Mouse (Mus musculus) heart, embryonic 14.5 days (tissue): ENCODE data around the gene H2afx. TPM values are rescaled to one million over a fixed set of nuclear protein-coding genes. Genes with fewer than 3 reads are reported as not detected.
"Not testable (repeated sequence)": the region's sequence is repeated elsewhere in the genome, so short reads cannot be mapped to it uniquely, and the experiment has no call there.

Experiments
- ATAC-seq: fragments of 200-750 bp; cut with Nextera tagmentation; 2 replicates; pipeline ENCODE4 v1.8.0; 2017; ENCODE audit warnings: low read depth, moderate TSS enrichment; ENCODE audit not compliant: insufficient number of reproducible peaks, insufficient read depth, low FRiP score
- H3K27ac ChIP-seq, 2 experiments: fragments of 200-500 bp in 1 of 2; fragments of 300-500 bp in 1 of 2; sonication (generic) in 1 of 2; replicated peaks in 1 of 2; 2 replicates each; pipeline ENCODE4 v1.5.1; 2012 to 2014; ENCODE audit warnings: low read depth in 2 of 2, low read length in 2 of 2, control low read depth in 1 of 2, mild to moderate bottlenecking in 1 of 2, mixed read lengths in 1 of 2; ENCODE audit not compliant: control insufficient read depth in 1 of 2, insufficient read depth in 1 of 2
- H3K27me3 ChIP-seq: fragments of 300-500 bp; sonication (generic); 2 replicates; pipeline ENCODE4 v1.6.1; 2014; ENCODE audit warnings: mild to moderate bottlenecking, low read length, control low read depth; ENCODE audit not compliant: control insufficient read depth, insufficient read depth
- H3K36me3 ChIP-seq: fragments of 300-500 bp; sonication (generic); 2 replicates; pipeline ENCODE4 v1.6.1; 2014; ENCODE audit warnings: mild to moderate bottlenecking, control low read depth, low read length, mixed read lengths; ENCODE audit not compliant: control insufficient read depth, insufficient read depth
- H3K4me1 ChIP-seq, 2 experiments: fragments of 200-500 bp in 1 of 2; fragments of 300-500 bp in 1 of 2; sonication (generic) in 1 of 2; 2 replicates each; pipeline ENCODE4 v1.6.1; 2012 to 2014; ENCODE audit warnings: low read length in 2 of 2, control low read depth in 1 of 2, mixed read lengths in 1 of 2; ENCODE audit not compliant: control insufficient read depth in 2 of 2, insufficient read depth in 2 of 2
- H3K4me2 ChIP-seq: fragments of 300-500 bp; sonication (generic); 2 replicates; pipeline ENCODE4 v1.6.1; 2014; ENCODE audit warnings: mild to moderate bottlenecking, low read length
- H3K4me3 ChIP-seq, 2 experiments: fragments of 200-500 bp in 1 of 2; fragments of 300-500 bp in 1 of 2; sonication (generic) in 1 of 2; 2 replicates each; pipeline ENCODE4 v1.5.1; 2012 to 2014; ENCODE audit warnings: low read length in 2 of 2, mild to moderate bottlenecking in 2 of 2, control low read depth in 1 of 2, low read depth in 1 of 2, moderate library complexity in 1 of 2; ENCODE audit not compliant: control insufficient read depth in 1 of 2, insufficient read depth in 1 of 2
- H3K9ac ChIP-seq: fragments of 300-500 bp; sonication (generic); 2 replicates; pipeline ENCODE4 v1.6.1; 2014; ENCODE audit warnings: mild to moderate bottlenecking, low read length
- H3K9me3 ChIP-seq: fragments of 300-500 bp; sonication (generic); 2 replicates; pipeline ENCODE4 v1.6.1; 2016; ENCODE audit warnings: low read length, control low read depth; ENCODE audit not compliant: control insufficient read depth
- WGBS: fragments of 180-500 bp; shearing (Covaris S2); extraction: QIAGEN DNeasy Blood & Tissue Kit; methylation state at CpG from one replicate; pipeline ENCODE4 v1.1.7; 2014; 5-methylcytosine and 5-hydroxymethylcytosine counted together
- polyA plus RNA-seq: library from polyadenylated mRNA; unstranded; fragments of >200 nt; fragmentation: Nextera tagmentation; extraction: Ambion mirVana; gene quantifications from 2 replicates; pipeline ENCODE4 v1.2.1, GENCODE M21; 2014

H2afx gene
- polyA plus RNA-seq, 1 experiment from 2014 or later, result 167 TPM

DNA sequence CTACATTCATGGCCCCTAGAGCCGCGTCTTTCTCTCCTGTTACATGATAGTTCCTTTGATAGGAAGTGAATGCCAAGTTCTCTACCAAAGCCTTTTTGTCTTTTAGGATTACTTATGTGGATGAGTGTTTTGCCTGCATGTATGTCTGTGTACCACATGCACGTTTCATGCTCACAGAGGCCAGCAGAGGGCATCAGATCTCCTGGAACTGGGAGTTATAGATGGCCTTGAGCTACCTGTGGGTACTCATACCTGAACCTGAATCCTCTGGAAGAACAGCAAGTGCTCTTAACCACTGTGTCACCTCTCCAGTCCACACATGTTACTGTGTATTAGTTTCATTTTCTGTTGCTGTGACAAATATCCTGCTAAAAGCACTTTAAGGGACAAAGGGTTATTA lies 42.0 kb upstream of the H2afx start:
- Histone ChIP-seq H3K36me3 (peaks cover 68% of the 10 kb centered on the region), H3K27ac (no peak overlapping the region), H3K4me1 (peaks cover 8 to 14% of the 10 kb centered on the region in 2 experiments), H3K9ac (no peak overlapping the region), H3K4me3 (no peak overlapping the region), H3K9me3 (no peaks in the 10 kb centered on the region), H3K4me2 (no peak overlapping the region), H3K27me3 (peaks cover 10% of the 10 kb centered on the region; the same call in 1 of the 2 replicates)
- no peak for ATAC-seq
- 69% methylated on average over 3 of the region's 3 CpGs for WGBS

DNA sequence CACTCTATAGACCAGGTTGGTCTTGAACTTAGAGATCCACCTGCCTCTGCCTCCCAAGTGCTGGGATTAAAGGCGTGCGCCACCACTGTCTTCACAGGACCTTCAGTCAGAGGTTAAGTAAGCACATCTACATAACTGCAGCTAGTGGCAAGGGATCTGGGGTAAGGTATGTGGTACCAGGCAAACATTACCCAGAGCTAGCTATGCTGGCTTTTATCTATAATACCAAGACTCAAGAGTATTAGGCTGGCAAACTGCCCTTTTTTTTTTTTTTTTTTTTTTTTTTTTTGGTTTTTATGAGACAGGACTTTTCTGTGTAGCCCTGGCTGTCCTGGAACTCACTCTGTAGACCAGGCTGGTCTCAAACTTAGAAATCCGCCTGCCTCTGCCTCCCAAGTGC lies 34.5 kb upstream of the H2afx start:
- not testable (repeated sequence) for H3K9ac ChIP-seq, H3K4me3 ChIP-seq, ATAC-seq, H3K27me3 ChIP-seq, H3K9me3 ChIP-seq, H3K27ac ChIP-seq, H3K4me2 ChIP-seq
- WGBS, result 96% methylated on average over 3 of the region's 3 CpGs
- peaks cover 80% of the 10 kb centered on the region for H3K36me3 ChIP-seq
- peaks cover 2 to 12% of the 10 kb centered on the region in 2 experiments; a peak in 3 of 4 replicates for H3K4me1 ChIP-seq

DNA sequence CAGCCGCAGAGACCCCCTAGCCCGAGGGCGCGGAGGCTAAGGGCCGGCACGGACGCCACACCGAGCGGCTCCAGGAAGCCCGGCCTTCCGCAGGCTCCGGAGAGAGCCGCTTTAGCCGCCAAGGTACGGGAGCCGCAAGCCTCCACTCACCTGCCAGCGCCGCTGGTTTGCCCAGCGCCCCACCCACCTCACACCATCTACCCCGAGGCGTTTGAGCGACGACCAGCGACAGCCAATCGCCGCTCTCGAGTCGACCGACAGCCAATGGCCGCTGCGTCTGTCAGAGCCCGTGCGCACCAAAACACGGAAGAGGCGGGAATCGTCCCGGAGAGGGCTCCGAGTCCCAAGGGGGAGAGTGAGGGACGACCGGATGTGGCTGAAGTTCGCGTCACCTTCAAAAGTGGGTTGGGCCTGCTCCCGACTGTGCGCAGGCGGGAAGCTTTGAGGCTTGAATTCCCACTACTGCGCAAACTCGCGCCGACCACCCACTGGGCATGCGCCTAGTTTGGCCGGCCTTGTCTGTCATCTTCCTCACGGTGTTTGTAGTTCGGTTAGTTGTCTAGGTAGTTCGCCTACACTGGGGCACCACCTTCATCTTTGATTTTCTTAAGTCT lies 28.9 kb upstream of the H2afx start, which contains the start of gene Hinfp:
Gene Hinfp (minus strand): TSS at position 206 of the 614 bp plus-strand sequence.
- ATAC-seq, result peak; percentile 98
- peak within 1 kb of the TSS; percentile 67 to 79 for H3K4me3 ChIP-seq
- peaks cover 2 to 12% of the 10 kb centered on the region in 2 experiments for H3K4me1 ChIP-seq
- H3K4me2 ChIP-seq, result peak within 1 kb of the TSS; percentile 82
- H3K27me3 ChIP-seq, result no peaks in the 10 kb centered on the region
- peaks cover 27% of the 10 kb centered on the region for H3K36me3 ChIP-seq
- WGBS, result under 1% methylated on average over 54 of the region's 54 CpGs
- peak within 1 kb of the TSS; percentile 85 for H3K9ac ChIP-seq
- peak within 1 kb of the TSS; percentile 66 to 67 for H3K27ac ChIP-seq
- no peaks in the 10 kb centered on the region for H3K9me3 ChIP-seq

DNA sequence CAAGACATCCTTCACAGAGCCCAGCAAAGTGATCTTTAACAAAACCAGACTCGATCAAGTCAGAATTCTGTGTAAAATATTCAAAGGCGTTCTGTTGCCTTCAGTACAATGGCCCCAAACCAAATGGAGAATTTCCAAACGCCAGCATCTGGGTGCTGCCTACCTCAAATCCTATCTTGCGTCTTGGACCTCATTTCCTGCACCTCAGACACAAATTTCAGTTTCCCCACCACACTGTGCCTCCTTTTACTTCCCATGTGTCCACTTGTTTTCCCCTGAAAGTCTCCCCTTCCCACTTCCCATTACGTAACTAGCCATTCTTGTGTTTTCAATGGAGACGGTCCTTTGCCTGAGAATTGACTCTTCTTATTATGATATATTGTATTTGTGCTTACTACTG lies 28.0 kb upstream of the H2afx start:
- H3K36me3 ChIP-seq, result peaks cover 17% of the 10 kb centered on the region
- no peaks in the 10 kb centered on the region for H3K27me3 ChIP-seq
- H3K4me2 ChIP-seq, result no peak overlapping the region
- H3K27ac ChIP-seq, result no peak overlapping the region
- no peaks in the 10 kb centered on the region for H3K9me3 ChIP-seq
- peaks cover 8 to 18% of the 10 kb centered on the region in 2 experiments for H3K4me1 ChIP-seq
- 84% methylated on average over 6 of the region's 6 CpGs for WGBS
- no peak overlapping the region for H3K4me3 ChIP-seq
- no peak overlapping the region for H3K9ac ChIP-seq
- no peak for ATAC-seq

DNA sequence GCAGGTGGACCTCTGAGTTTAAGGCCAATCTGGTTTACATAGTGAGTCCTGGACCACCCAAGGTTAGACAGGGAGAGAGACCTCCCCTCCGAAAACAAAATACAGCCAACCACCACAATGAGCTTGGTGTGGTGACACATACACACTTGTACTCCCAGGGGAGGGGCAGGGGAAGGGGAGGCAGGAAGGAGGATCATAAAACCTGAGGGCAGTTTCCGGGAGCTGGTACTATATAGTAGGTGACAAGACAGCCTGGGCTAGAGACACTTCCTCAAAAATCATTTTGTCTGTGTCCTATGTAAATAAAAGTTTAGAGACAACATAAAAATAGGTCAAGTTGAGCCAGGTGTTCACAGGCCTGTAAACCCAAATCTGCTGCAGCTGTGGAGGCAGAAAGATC lies 27.2 kb upstream of the H2afx start:
- no peak overlapping the region for H3K4me3 ChIP-seq
- WGBS, result 84% methylated on average over 2 of the region's 2 CpGs

DNA sequence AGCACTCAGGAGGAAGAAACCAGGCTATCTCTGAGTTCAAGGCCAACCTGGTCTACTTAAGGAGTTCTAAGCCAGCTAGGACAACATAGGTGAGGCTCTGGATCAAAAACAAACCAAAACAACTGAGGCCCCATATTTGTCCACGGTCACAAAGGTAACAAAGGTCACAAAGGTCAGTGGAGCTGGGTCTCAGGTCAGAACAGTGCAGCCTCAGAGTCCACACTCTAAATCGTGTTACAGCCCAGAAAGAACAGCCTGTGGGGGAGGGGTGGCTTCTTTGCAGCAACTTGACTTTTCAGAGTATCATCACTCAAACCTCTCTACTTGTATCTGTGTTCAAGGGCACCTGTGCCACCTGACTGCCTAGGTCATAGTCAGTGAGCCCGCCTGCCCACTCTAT lies 24.7 kb upstream of the H2afx start:
- H3K36me3 ChIP-seq, result peaks cover 22% of the 10 kb centered on the region
- no peak overlapping the region for H3K4me2 ChIP-seq
- no peaks in the 10 kb centered on the region for H3K27me3 ChIP-seq
- no peak overlapping the region for H3K27ac ChIP-seq
- H3K9me3 ChIP-seq, result no peaks in the 10 kb centered on the region
- no peak overlapping the region for H3K4me3 ChIP-seq
- H3K9ac ChIP-seq, result no peak overlapping the region
- WGBS, result 66% methylated on average over 3 of the region's 3 CpGs
- peaks cover 6 to 7% of the 10 kb centered on the region in 2 experiments; a peak in 3 of 4 replicates for H3K4me1 ChIP-seq
- ATAC-seq, result no peak

More for the DNA sequence above, 27.2 kb upstream of the H2afx start:
- H3K4me1 ChIP-seq, result peaks cover 8 to 18% of the 10 kb centered on the region in 2 experiments
- no peak for ATAC-seq
- H3K9me3 ChIP-seq, result no peaks in the 10 kb centered on the region
- H3K36me3 ChIP-seq, result peaks cover 10% of the 10 kb centered on the region
- H3K27me3 ChIP-seq, result no peaks in the 10 kb centered on the region
- no peak overlapping the region for H3K27ac ChIP-seq
- no peak overlapping the region for H3K9ac ChIP-seq
- H3K4me2 ChIP-seq, result no peak overlapping the region

DNA sequence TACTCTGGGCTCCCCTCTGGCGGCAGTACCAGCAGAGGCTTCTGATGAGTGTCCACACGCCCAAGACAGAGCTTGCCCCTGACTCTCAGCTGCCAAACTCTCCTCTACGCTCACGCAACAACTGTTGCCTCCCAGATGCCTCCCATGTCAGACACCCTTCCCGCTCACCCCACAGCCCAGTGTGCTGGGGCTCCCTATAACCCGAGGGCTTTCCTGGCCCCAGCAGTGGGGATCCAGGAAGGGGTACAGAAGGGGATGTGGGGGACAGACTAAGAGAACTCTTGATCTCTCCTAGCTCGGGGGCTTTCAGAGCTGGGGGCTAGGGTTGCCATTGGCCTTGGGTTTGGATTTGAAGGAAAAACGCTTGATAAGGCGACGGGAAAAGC lies 23.8 kb upstream of the H2afx start:
- H3K4me3 ChIP-seq, result peak overlapping the region in 1 of 2 experiments; percentile 1; a peak in 1 of 4 replicates
- peaks cover 6% of the 10 kb centered on the region in 2 experiments; a peak in 3 of 4 replicates for H3K4me1 ChIP-seq
- H3K9ac ChIP-seq, result no peak overlapping the region; the same call in 1 of the 2 replicates
- ATAC-seq, result no peak
- H3K27ac ChIP-seq, result peak overlapping the region; percentile 18 to 48; a peak in 2 of 4 replicates
- H3K4me2 ChIP-seq, result peak overlapping the region; percentile 43
- no peaks in the 10 kb centered on the region for H3K9me3 ChIP-seq
- WGBS, result 38% methylated on average over 10 of the region's 10 CpGs
- H3K36me3 ChIP-seq, result peaks cover 32% of the 10 kb centered on the region
- no peaks in the 10 kb centered on the region for H3K27me3 ChIP-seq
